Mouse (Mus musculus) lung, adult 2 months (tissue): ENCODE results near the gene Saxo1.

Experiments used
- CTCF ChIP-seq: fragments of 200-500 bp; IDR thresholded peaks from 2 replicates; pipeline ENCODE4 v1.5.1; 2011; ENCODE audit warnings: mild to moderate bottlenecking, low read length, control low read depth; ENCODE audit not compliant: insufficient read depth
- POLR2A ChIP-seq: fragments of 200-500 bp; IDR thresholded peaks from 2 replicates; pipeline ENCODE4 v1.6.1; 2011; ENCODE audit warnings: low read depth, mild to moderate bottlenecking, control low read depth, low read length, borderline replicate concordance; ENCODE audit errors: extremely low read depth

DNA sequence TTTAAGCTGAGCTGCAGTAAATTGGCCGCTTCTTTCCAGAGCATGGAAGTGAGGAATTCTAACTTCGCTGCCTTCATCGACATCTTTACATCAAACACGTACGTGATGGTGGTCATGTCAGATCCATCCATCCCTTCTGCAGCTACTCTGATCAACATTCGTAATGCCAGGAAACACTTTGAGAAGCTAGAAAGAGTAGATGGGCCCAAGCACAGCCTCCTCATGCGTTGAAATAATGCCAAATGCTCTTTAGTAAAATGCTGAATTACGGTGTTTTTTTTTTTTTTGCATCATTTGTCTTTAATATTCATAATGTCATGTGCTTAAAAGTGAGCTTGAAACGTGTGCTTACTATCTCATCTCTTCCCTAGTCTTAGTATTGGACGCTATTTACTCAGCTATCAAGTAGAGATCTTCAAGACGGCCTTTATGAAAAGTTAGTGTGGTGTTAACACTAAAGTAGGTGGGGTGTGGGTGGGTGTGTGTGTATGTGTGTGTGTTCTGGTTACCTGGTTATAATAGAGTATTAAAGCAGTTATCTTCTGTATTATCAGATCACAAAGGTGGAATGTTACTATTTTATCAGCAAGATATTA lies 18.6 kb upstream of the Saxo1 start:
- TF ChIP-seq CTCF (no peak), POLR2A (no peak)
